Mouse (Mus musculus): ENCODE measurements around the gene AI597479. TPM values are rescaled to one million over a fixed set of nuclear protein-coding genes. Genes with fewer than 3 reads are reported as not detected.

Gene AI597479
- polyA plus RNA-seq, 1 experiment from 2014 or later = 5.0 TPM

GRCm38 (mm10) chr1:43150225-43150624 is 51.7 kb downstream of the AI597479 start:
- H3K4me3 ChIP-seq (ENCODE audit: low read depth, low read length) = no peak overlapping the region
- H3K4me2 ChIP-seq (ENCODE audit: low read depth, low read length) = no peak overlapping the region
- WGBS (ENCODE audit: insufficient replicate concordance) = 55% methylated on average over 3 of the region's 3 CpGs
- H3K27ac ChIP-seq (ENCODE audit: low read depth) = no peak overlapping the region
- no peak overlapping the region for H3K9ac ChIP-seq (replicated peaks)
- H3K27me3 ChIP-seq (ENCODE audit: insufficient read depth, low read length) = no peaks in the 10 kb centered on the region
- H3K4me1 ChIP-seq (ENCODE audit: insufficient read depth) = no peaks in the 10 kb centered on the region
- H3K36me3 ChIP-seq (replicated peaks; ENCODE audit: insufficient read depth, low read length) = no peaks in the 10 kb centered on the region
- H3K9me3 ChIP-seq (ENCODE audit: low read length) = no peaks in the 10 kb centered on the region
- DNase-seq (no peak), ATAC-seq (no peak)
- TF ChIP-seq EP300 (IDR thresholded peaks at IDR 0.05; ENCODE audit: low read depth) = no peak
- TF ChIP-seq CTCF (IDR thresholded peaks at IDR 0.05; ENCODE audit: low read depth) = no peak

DNA sequence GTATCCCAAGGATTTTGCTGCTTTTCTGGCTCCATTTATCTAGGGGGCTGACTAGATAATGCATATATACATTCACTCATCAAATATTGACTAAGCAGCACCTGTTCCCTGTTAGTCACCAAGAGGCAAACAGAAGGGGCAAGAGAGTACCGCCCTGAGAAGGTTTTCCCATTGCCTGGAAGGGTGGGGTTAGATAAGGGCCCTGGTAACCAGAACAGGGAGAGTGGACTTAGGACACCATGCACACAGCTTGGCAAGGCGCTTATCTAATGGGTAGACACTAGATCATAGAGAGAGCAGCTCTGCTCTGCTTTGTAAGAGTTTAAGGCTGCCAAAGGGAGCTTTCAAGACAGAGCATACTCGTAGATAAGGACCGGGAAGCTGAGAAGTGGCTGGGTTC is 54.1 kb downstream of the AI597479 start:
- TF ChIP-seq CTCF (IDR thresholded peaks at IDR 0.05; ENCODE audit: low read depth) = no peak
- H3K36me3 ChIP-seq (replicated peaks; ENCODE audit: insufficient read depth, low read length) = no peaks in the 10 kb centered on the region
- no peak overlapping the region for H3K9ac ChIP-seq (replicated peaks)
- no peak overlapping the region for H3K4me2 ChIP-seq (ENCODE audit: low read depth, low read length)
- ATAC-seq (no peak), DNase-seq (no peak)
- no peaks in the 10 kb centered on the region for H3K4me1 ChIP-seq (ENCODE audit: insufficient read depth)
- no peak overlapping the region for H3K27ac ChIP-seq (ENCODE audit: low read depth)
- H3K4me3 ChIP-seq (ENCODE audit: low read depth, low read length) = no peak overlapping the region
- H3K27me3 ChIP-seq (ENCODE audit: insufficient read depth, low read length) = no peaks in the 10 kb centered on the region
- WGBS (ENCODE audit: insufficient replicate concordance) = 59% methylated on average over 4 of the region's 4 CpGs
- H3K9me3 ChIP-seq (ENCODE audit: low read length) = no peaks in the 10 kb centered on the region

DNA sequence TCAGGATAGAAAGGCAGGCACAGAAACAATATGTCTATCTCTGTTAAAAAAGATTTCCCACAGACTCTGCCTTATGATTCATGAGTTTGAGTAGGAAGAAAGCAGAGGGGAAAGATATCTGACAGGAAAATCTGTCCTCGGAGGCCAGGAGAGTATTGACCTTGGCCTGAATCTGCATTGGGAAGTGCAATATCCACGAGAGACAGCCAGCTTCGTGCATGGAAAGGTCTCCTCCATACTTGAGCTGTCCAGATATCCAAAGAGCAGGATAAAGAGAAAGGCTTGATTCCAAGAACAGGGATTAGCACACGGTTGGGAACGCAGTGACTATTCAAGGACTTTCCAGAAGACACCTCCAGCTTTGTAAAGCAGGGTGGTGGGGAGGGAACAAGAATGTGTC is 55.0 kb downstream of the AI597479 start:
- H3K4me1 ChIP-seq (ENCODE audit: insufficient read depth) = no peaks in the 10 kb centered on the region
- no peak for TF ChIP-seq CTCF (IDR thresholded peaks at IDR 0.05; ENCODE audit: low read depth)
- TF ChIP-seq EP300 (IDR thresholded peaks at IDR 0.05; ENCODE audit: low read depth) = no peak
- no peak overlapping the region for H3K9ac ChIP-seq (replicated peaks)
- no peak overlapping the region for H3K4me2 ChIP-seq (ENCODE audit: low read depth, low read length)
- H3K36me3 ChIP-seq (replicated peaks; ENCODE audit: insufficient read depth, low read length) = no peaks in the 10 kb centered on the region
- ATAC-seq (no peak), DNase-seq (no peak)
- no peak overlapping the region for H3K27ac ChIP-seq (ENCODE audit: low read depth)
- H3K4me3 ChIP-seq (ENCODE audit: low read depth, low read length) = no peak overlapping the region
- no peaks in the 10 kb centered on the region for H3K27me3 ChIP-seq (ENCODE audit: insufficient read depth, low read length)
- no peaks in the 10 kb centered on the region for H3K9me3 ChIP-seq (ENCODE audit: low read length)
- WGBS (ENCODE audit: insufficient replicate concordance) = 62% methylated on average over 5 of the region's 5 CpGs

DNA sequence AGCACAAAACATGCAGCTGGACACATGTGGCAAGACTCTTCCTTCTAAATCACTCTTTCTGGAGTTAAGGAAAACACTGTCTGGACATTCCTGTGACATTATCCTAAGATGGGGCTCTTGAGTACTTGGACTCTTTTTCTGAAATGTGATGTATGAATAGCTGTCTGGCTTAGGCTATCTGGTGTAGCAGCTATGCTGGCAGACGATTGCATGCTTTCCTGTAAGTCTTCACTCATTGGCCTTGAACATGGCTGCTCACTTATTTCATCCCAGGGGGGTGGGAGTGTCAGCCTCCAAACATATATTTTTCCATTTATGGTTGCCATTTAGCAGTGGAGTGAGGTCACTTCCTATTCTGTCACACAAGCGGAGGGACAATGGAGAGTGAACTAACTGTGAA is 56.0 kb downstream of the AI597479 start:
- Histone ChIP-seq H3K27ac (ENCODE audit: low read depth) (no peak overlapping the region), H3K4me3 (ENCODE audit: low read depth, low read length) (no peak overlapping the region), H3K27me3 (ENCODE audit: insufficient read depth, low read length) (no peaks in the 10 kb centered on the region), H3K4me2 (ENCODE audit: low read depth, low read length) (no peak overlapping the region), H3K36me3 (replicated peaks; ENCODE audit: insufficient read depth, low read length) (no peaks in the 10 kb centered on the region), H3K9me3 (ENCODE audit: low read length) (no peaks in the 10 kb centered on the region), H3K4me1 (ENCODE audit: insufficient read depth) (no peaks in the 10 kb centered on the region), H3K9ac (replicated peaks) (no peak overlapping the region)
- WGBS (ENCODE audit: insufficient replicate concordance) = 46% methylated on average over 2 of the region's 2 CpGs
- TF ChIP-seq CTCF (IDR thresholded peaks at IDR 0.05; ENCODE audit: low read depth) (no peak), EP300 (IDR thresholded peaks at IDR 0.05; ENCODE audit: low read depth) (no peak)
- ATAC-seq = no peak
- DNase-seq = no peak

- no peak overlapping the region for H3K9ac ChIP-seq (replicated peaks)
- H3K9me3 ChIP-seq (ENCODE audit: low read length) = no peaks in the 10 kb centered on the region
- H3K36me3 ChIP-seq (replicated peaks; ENCODE audit: insufficient read depth, low read length) = no peaks in the 10 kb centered on the region
- DNase-seq (no peak), ATAC-seq (no peak)
- no peaks in the 10 kb centered on the region for H3K27me3 ChIP-seq (ENCODE audit: insufficient read depth, low read length)
- no peak overlapping the region for H3K4me3 ChIP-seq (ENCODE audit: low read depth, low read length)
- no peaks in the 10 kb centered on the region for H3K4me1 ChIP-seq (ENCODE audit: insufficient read depth)
- WGBS (ENCODE audit: insufficient replicate concordance) = 67% methylated on average over 2 of the region's 2 CpGs
- no peak overlapping the region for H3K4me2 ChIP-seq (ENCODE audit: low read depth, low read length)
- TF ChIP-seq EP300 (IDR thresholded peaks at IDR 0.05; ENCODE audit: low read depth) = no peak
- TF ChIP-seq CTCF (IDR thresholded peaks at IDR 0.05; ENCODE audit: low read depth) = no peak
- no peak overlapping the region for H3K27ac ChIP-seq (ENCODE audit: low read depth)
Observed at GRCm38 (mm10) chr1:43157907-43158306, 59.4 kb downstream of the AI597479 start.

DNA sequence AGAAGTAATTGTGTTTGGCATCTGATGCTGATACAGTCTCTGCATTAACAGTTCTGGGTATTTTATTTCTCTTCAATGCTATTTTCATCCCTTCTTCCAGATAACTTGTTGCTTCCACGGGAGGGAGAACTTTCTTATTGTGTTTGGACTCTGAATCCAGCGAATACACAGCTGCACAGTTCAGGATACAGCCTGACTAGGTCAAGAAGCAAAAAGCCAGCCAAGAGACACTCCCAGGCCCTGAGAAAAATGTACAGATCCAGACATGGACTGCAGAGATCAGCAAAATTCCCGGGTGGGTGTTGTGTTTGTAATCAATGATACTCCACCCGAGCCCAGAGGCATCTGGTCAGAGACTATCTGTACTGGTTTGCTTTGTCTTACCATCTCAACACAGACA is 60.9 kb downstream of the AI597479 start:
- Histone ChIP-seq H3K36me3 (replicated peaks; ENCODE audit: insufficient read depth, low read length) (no peaks in the 10 kb centered on the region), H3K9me3 (ENCODE audit: low read length) (no peaks in the 10 kb centered on the region), H3K27ac (ENCODE audit: low read depth) (no peak overlapping the region), H3K9ac (replicated peaks) (no peak overlapping the region), H3K4me2 (ENCODE audit: low read depth, low read length) (no peak overlapping the region), H3K27me3 (ENCODE audit: insufficient read depth, low read length) (peaks cover 14% of the 10 kb centered on the region), H3K4me1 (ENCODE audit: insufficient read depth) (peaks cover 7% of the 10 kb centered on the region), H3K4me3 (ENCODE audit: low read depth, low read length) (no peak overlapping the region)
- TF ChIP-seq EP300 (IDR thresholded peaks at IDR 0.05; ENCODE audit: low read depth) = no peak
- no peak for TF ChIP-seq CTCF (IDR thresholded peaks at IDR 0.05; ENCODE audit: low read depth)
- 55% methylated on average over 4 of the region's 4 CpGs for WGBS (ENCODE audit: insufficient replicate concordance)
- DNase-seq (no peak), ATAC-seq (no peak)

DNA sequence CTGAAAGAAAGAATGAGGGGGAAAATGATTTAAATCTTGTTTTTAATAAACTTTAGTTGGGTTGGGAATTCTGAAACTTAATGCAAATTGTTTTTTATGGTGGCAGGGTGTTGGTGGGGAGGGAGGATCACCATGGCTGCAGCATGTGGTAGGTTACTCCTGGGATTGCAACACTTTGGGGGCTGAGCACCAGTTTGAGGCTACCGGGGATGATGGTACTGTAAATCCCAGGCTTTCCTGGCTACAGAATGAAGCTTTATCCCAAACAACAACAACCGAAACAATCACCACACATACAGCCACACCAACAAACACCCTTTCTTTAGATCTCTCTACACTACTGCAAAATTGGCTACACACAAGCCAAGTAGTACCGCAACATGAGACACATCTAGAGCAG is 63.9 kb downstream of the AI597479 start:
- no peak overlapping the region for H3K9ac ChIP-seq (replicated peaks)
- no peak overlapping the region for H3K4me3 ChIP-seq (ENCODE audit: low read depth, low read length)
- peaks cover 14% of the 10 kb centered on the region for H3K27me3 ChIP-seq (ENCODE audit: insufficient read depth, low read length)
- TF ChIP-seq CTCF (IDR thresholded peaks at IDR 0.05; ENCODE audit: low read depth) (no peak), EP300 (IDR thresholded peaks at IDR 0.05; ENCODE audit: low read depth) (no peak)
- peaks cover 7% of the 10 kb centered on the region for H3K4me1 ChIP-seq (ENCODE audit: insufficient read depth)
- no peaks in the 10 kb centered on the region for H3K36me3 ChIP-seq (replicated peaks; ENCODE audit: insufficient read depth, low read length)
- no peak overlapping the region for H3K4me2 ChIP-seq (ENCODE audit: low read depth, low read length)
- DNase-seq (no peak), ATAC-seq (no peak)
- 74% methylated on average over 3 of the region's 3 CpGs for WGBS (ENCODE audit: insufficient replicate concordance)
- H3K27ac ChIP-seq (ENCODE audit: low read depth) = no peak overlapping the region
- H3K9me3 ChIP-seq (ENCODE audit: low read length) = no peaks in the 10 kb centered on the region

Data from liver, postnatal 0 days (tissue).